Mouse (Mus musculus) hindbrain, embryonic 14.5 days (tissue): Measurements from ENCODE around the gene Olfr15. TPM values are rescaled to one million over a fixed set of nuclear protein-coding genes. Genes with fewer than 3 reads are reported as not detected.
"Not testable (repeated sequence)": the region's sequence is repeated elsewhere in the genome, so short reads cannot be mapped to it uniquely, and the experiment has no call there.

ENCODE experiments used
- ATAC-seq: fragments of 200-750 bp; cut with Nextera tagmentation; 2 replicates; pipeline ENCODE4 v1.8.0; 2017; ENCODE audit warnings: moderate number of reproducible peaks, mild to moderate bottlenecking, moderate TSS enrichment, moderate library complexity; ENCODE audit not compliant: low FRiP score
- DNase-seq: peaks from one replicate; pipeline ENCODE4 v3.0.0-alpha.2; 2015; ENCODE audit warnings: low spot score
- H3K27ac ChIP-seq: fragments of 300-500 bp; sonication (generic); 2 replicates; pipeline ENCODE4 v1.5.1; 2014; ENCODE audit warnings: mild to moderate bottlenecking, moderate library complexity
- H3K27me3 ChIP-seq: fragments of 300-500 bp; sonication (generic); 2 replicates; pipeline ENCODE4 v1.6.1; 2014; ENCODE audit warnings: mild to moderate bottlenecking, low read length, mixed read lengths; ENCODE audit not compliant: control insufficient read depth, insufficient read depth
- H3K36me3 ChIP-seq: fragments of 300-500 bp; sonication (generic); replicated peaks from 2 replicates; pipeline ENCODE4 v1.6.1; 2014; ENCODE audit not compliant: control insufficient read depth, insufficient read depth
- H3K4me1 ChIP-seq: fragments of 300-500 bp; sonication (generic); replicated peaks from 2 replicates; pipeline ENCODE4 v1.6.1; 2014; ENCODE audit warnings: antibody characterized with exemption, low read length, mixed read lengths; ENCODE audit not compliant: control insufficient read depth, insufficient read depth
- H3K4me2 ChIP-seq: fragments of 300-500 bp; sonication (generic); replicated peaks from 2 replicates; pipeline ENCODE4 v1.6.1; 2014; ENCODE audit warnings: mild to moderate bottlenecking, moderate library complexity
- H3K4me3 ChIP-seq: fragments of 300-500 bp; sonication (generic); replicated peaks from 2 replicates; pipeline ENCODE4 v1.5.1; 2014; ENCODE audit warnings: mild to moderate bottlenecking, low read length
- H3K9ac ChIP-seq: fragments of 300-500 bp; sonication (generic); 2 replicates; pipeline ENCODE4 v1.6.1; 2014
- H3K9me3 ChIP-seq: fragments of 300-500 bp; sonication (generic); 2 replicates; pipeline ENCODE4 v1.6.1; 2016; ENCODE audit warnings: low read length; ENCODE audit not compliant: control insufficient read depth
- WGBS: fragments of 180-500 bp; shearing (Covaris S2); extraction: QIAGEN DNeasy Blood & Tissue Kit; methylation state at CpG from one replicate; pipeline ENCODE4 v1.1.7; 2014; 5-methylcytosine and 5-hydroxymethylcytosine counted together
- polyA plus RNA-seq: library from polyadenylated mRNA; unstranded; fragments of >200 nt; fragmentation: Nextera tagmentation; extraction: Ambion mirVana; gene quantifications from 2 replicates; pipeline ENCODE4 v1.2.1, GENCODE M21; 2014

Olfr15 gene
- polyA plus RNA-seq = not detected in 2 replicates

DNA sequence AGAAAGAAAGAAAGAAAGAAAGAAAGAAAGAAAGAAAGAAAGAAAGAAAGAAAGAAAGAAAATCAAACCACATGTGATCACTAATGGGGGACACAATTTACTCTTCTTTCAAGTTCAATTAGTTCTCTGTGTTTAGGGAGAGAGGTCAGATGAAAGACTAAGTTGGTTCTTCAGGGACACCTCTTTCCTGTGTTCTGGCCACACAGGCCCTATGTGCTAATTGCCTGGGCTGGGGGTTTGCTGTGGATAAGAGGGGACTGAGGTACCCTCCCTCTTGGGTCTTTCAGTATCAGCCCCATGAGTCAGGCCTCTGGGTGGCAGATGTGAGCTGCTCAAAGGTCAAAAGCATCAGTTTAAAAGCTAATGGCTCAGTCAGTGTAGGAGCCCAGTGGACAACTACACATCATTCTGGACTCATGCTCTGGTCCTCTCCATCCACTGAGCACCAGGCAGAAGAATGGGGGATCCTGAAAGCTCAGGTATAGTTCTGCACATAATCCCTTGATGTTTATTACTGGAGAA is at the start of gene Olfr15:
Gene Olfr15, plus strand, starts transcription at position 291 of the 522 bp plus-strand sequence.
- H3K4me2 ChIP-seq = no peak within 1 kb of the TSS
- ATAC-seq (no peak), DNase-seq (no peak)
- no peak within 1 kb of the TSS for H3K27ac ChIP-seq
- no peaks in the 10 kb centered on the region for H3K9me3 ChIP-seq
- H3K27me3 ChIP-seq = no peaks in the 10 kb centered on the region
- H3K9ac ChIP-seq = no peak within 1 kb of the TSS
- H3K4me1 ChIP-seq = no peaks in the 10 kb centered on the region
- H3K36me3 ChIP-seq = no peaks in the 10 kb centered on the region
- no peak within 1 kb of the TSS for H3K4me3 ChIP-seq

DNA sequence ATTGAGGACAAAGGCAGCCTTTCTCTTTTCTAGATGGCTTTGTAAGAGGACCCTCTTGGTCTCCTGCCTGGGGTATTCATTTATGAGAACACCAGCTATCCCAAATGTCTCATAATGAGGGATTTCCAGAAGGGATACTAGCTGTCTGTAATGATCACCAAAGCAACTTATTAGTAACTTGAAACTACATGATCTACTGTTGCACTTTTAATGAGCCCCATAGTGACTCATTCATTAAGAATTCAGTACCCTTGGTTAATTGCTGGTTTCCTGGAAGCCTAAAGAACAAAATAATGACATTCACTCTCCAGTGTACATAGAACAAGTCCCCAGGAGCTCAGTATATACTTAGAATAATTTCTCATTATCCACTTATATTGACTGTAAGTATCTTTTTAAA is 49.4 kb upstream of the Olfr15 start:
- Histone ChIP-seq H3K27me3 (no peaks in the 10 kb centered on the region), H3K4me3 (no peak overlapping the region), H3K9me3 (no peaks in the 10 kb centered on the region), H3K9ac (no peak overlapping the region), H3K4me1 (no peaks in the 10 kb centered on the region), H3K27ac (no peak overlapping the region), H3K4me2 (no peak overlapping the region), H3K36me3 (no peaks in the 10 kb centered on the region)
- ATAC-seq (no peak), DNase-seq (no peak)

DNA sequence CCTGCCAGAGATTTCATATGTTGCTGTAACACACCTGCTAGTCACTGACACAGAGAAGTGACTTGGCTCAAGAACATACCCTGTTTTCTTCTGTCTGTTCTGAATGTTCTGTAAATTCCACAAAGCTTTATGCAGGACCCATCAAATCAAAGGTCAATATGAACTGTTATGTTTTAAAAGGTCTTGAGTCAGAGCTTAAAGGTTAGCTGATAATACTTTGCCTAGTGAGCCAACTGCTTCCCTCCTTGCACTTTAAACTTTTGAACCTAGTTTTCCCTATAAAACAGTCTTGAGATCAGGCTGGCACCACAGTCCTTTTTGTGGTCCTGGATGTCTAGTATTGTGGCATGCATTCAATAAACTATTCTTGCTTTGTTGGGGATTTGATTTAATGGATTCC is 42.3 kb upstream of the Olfr15 start:
- no peaks in the 10 kb centered on the region for H3K36me3 ChIP-seq
- H3K4me3 ChIP-seq = no peak overlapping the region
- no peak overlapping the region for H3K4me2 ChIP-seq
- H3K9me3 ChIP-seq = no peaks in the 10 kb centered on the region
- DNase-seq (no peak), ATAC-seq (no peak)
- H3K9ac ChIP-seq = no peak overlapping the region
- H3K27me3 ChIP-seq = no peaks in the 10 kb centered on the region
- no peaks in the 10 kb centered on the region for H3K4me1 ChIP-seq
- H3K27ac ChIP-seq = no peak overlapping the region

DNA sequence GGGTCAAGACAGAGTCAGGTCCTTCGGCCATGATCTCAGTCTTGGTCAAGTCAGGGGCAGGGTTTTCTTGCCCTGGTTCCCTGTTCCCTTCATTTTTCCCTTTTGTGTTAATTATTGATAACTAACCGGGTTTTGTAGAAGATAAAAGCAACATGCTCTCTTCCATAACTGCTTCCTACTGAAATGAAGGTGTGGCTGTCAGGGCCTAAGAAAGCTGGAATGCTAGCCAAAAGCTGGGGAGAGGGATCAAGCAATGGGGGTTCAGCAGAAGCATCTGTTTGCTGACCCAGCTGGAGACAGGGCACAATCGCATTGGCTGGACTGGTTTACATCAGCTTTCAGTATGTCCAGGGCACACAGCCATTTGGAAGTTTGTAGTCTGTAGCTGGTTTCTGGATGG is 22.5 kb upstream of the Olfr15 start:
- Histone ChIP-seq H3K36me3 (no peaks in the 10 kb centered on the region), H3K9me3 (no peaks in the 10 kb centered on the region), H3K4me2 (no peak overlapping the region), H3K9ac (no peak overlapping the region), H3K27me3 (no peaks in the 10 kb centered on the region), H3K4me3 (no peak overlapping the region), H3K4me1 (no peaks in the 10 kb centered on the region), H3K27ac (no peak overlapping the region)
- no peak for DNase-seq
- 90% methylated on average over 3 of the region's 3 CpGs for WGBS
- no peak for ATAC-seq

DNA sequence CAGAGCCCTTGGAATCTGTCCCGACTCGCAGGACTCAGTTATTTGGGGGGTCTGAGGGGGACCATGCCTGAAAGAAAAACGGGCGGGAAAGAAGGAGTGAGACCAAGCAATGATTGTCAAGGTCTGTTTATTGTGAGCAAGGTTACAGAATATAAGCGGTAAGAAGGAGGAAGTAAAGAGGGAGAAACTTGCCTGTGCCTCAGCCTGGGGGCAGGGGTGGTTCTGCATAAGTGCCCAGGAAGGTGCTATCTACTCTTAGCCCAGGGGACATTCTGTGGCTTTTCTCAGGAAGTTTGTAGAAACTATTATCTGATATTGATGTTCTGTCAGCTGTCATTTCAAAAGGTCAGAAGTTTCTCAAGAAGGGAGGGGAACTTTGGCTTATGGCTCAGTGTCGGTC is 16.0 kb upstream of the Olfr15 start:
- not testable (repeated sequence) for H3K9ac ChIP-seq, H3K4me2 ChIP-seq, H3K27ac ChIP-seq, H3K4me1 ChIP-seq, ATAC-seq, H3K36me3 ChIP-seq, H3K9me3 ChIP-seq, DNase-seq, H3K4me3 ChIP-seq, H3K27me3 ChIP-seq
- WGBS = 85% methylated on average over 6 of the region's 6 CpGs

DNA sequence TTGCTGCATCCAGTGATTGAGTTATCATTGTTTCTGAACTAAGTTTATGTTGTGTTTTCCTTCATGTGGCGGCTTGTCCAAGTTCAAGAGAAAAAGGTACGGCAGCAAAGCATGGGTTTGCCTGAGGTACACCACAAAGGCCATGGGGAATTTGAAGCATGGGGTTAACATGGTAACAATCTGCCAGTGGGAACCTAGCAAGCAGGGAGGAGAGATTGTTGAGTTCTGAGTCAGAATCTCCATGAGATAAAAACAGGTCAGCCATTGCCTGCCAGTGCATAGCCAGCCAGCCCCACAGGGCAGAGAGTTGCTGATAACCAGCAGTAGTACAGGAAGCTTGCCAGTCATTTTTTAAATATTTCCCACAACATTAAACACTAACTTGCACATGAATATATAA is 10.5 kb upstream of the Olfr15 start:
- Histone ChIP-seq H3K4me1 (no peaks in the 10 kb centered on the region), H3K9ac (no peak overlapping the region), H3K27me3 (no peaks in the 10 kb centered on the region), H3K9me3 (no peaks in the 10 kb centered on the region), H3K4me3 (no peak overlapping the region), H3K4me2 (no peak overlapping the region), H3K36me3 (no peaks in the 10 kb centered on the region), H3K27ac (no peak overlapping the region)
- 96% methylated on average over 2 of the region's 2 CpGs for WGBS
- DNase-seq = no peak
- ATAC-seq = no peak

DNA sequence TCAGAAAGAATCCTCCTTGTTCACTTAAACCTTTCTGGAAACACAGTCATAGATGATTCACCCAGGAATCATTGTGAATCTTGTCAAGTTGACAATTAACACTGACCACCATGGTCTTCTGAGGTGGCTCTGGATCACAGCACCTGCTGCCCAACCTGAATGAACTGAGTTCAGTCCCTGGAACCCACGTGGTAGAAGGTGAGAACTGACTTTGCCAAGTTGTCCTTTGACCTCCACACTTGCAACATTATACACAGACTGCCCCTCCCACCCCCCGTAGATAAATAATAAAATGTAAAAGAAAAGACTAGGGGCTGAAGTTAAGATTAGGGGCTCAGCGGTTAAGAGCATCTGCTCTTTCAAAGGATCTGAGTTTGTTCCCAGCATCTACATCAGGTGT is 2.7 kb upstream of the Olfr15 start:
- WGBS = 60% methylated on average over 3 of the region's 3 CpGs
- no peak for ATAC-seq

DNA sequence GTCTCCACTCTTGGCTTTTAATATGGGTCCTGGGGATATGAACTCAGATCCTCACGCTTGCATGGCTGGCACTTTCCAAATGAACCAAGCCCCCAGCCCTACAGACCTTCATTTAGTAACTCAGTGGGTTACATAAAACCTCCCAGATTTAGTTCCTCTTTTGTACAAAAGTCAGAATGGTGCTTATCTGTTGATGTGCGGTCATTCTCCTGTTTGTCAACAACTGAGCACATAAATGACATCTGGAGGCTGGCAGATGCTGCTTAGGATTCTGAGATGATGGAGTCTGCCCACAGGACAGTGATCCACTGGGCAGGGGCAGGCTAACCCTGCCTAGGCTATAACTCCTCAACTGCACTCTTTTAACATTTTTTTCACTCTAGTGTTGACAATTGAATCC is 951 bp upstream of the Olfr15 start:
- no peak overlapping the region for H3K4me3 ChIP-seq
- WGBS = 81% methylated on average over 2 of the region's 2 CpGs
- no peak overlapping the region for H3K27ac ChIP-seq
- no peak overlapping the region for H3K9ac ChIP-seq
- DNase-seq = no peak
- no peaks in the 10 kb centered on the region for H3K4me1 ChIP-seq
- no peaks in the 10 kb centered on the region for H3K9me3 ChIP-seq
- ATAC-seq = no peak
- no peaks in the 10 kb centered on the region for H3K36me3 ChIP-seq
- no peak overlapping the region for H3K4me2 ChIP-seq
- H3K27me3 ChIP-seq = no peaks in the 10 kb centered on the region

More for the DNA sequence above, 2.7 kb upstream of the Olfr15 start:
- no peak for DNase-seq
- H3K36me3 ChIP-seq = no peaks in the 10 kb centered on the region
- H3K4me3 ChIP-seq = no peak overlapping the region
- H3K9ac ChIP-seq = no peak overlapping the region
- no peaks in the 10 kb centered on the region for H3K9me3 ChIP-seq
- H3K4me1 ChIP-seq = no peaks in the 10 kb centered on the region
- H3K4me2 ChIP-seq = no peak overlapping the region
- no peaks in the 10 kb centered on the region for H3K27me3 ChIP-seq
- no peak overlapping the region for H3K27ac ChIP-seq

DNA sequence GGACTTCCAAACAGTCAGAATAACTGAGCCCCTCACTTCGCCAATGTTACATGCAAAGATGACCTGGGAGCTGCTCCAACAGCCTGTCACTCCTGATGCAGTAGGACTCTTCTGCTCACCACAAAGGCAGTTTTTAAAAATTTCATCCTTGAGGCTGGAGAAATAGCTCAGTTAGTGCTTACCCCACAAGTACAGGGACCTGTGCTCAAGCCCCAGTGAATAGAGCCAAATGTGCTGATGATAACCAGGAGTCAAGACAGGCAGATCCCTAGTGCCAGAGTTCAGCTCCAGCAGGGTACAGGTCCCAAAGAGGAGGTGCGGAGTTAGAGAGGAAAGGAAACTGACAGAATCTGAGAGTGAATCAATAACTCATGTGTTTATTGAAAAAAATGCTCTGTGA is 4.8 kb downstream of the Olfr15 start:
- no peak overlapping the region for H3K4me3 ChIP-seq
- no peak overlapping the region for H3K4me2 ChIP-seq
- DNase-seq (no peak), ATAC-seq (no peak)
- WGBS = 82% methylated on average over 2 of the region's 2 CpGs
- no peak overlapping the region for H3K9ac ChIP-seq
- H3K4me1 ChIP-seq = no peaks in the 10 kb centered on the region
- no peaks in the 10 kb centered on the region for H3K9me3 ChIP-seq
- no peak overlapping the region for H3K27ac ChIP-seq
- no peaks in the 10 kb centered on the region for H3K27me3 ChIP-seq
- H3K36me3 ChIP-seq = no peaks in the 10 kb centered on the region

DNA sequence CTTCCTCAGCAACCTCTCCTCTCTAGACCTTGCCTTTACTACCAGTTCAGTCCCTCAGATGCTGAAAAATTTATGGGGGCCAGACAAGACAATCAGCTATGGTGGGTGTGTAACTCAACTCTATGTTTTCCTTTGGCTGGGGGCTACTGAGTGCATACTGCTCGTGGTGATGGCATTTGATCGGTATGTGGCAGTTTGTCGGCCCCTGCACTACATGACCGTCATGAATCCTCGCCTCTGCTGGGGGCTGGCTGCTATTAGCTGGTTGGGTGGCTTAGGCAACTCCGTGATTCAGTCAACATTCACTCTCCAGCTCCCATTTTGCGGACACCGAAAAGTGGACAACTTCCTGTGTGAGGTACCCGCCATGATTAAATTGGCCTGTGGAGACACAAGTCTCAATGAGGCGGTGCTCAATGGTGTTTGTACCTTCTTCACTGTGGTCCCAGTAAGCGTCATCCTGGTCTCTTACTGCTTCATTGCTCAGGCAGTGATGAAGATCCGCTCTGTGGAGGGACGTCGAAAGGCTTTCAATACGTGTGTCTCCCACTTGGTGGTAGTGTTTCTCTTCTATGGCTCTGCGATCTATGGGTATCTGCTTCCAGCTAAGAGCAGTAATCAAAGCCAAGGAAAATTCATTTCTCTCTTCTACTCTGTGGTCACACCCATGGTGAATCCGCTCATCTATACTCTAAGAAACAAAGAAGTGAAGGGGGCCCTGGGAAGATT is 8.6 kb downstream of the Olfr15 start:
- ATAC-seq = no peak
- no peaks in the 10 kb centered on the region for H3K9me3 ChIP-seq
- no peak overlapping the region for H3K27ac ChIP-seq
- H3K36me3 ChIP-seq = no peaks in the 10 kb centered on the region
- no peak overlapping the region for H3K4me3 ChIP-seq
- H3K4me2 ChIP-seq = no peak overlapping the region
- no peaks in the 10 kb centered on the region for H3K4me1 ChIP-seq
- no peaks in the 10 kb centered on the region for H3K27me3 ChIP-seq
- DNase-seq = no peak
- no peak overlapping the region for H3K9ac ChIP-seq
- WGBS = 62% methylated on average over 17 of the region's 17 CpGs
